Mouse (Mus musculus) CD8-positive naive resting alpha-beta T cell, adult 2 months (primary cell): ENCODE data around the gene Gm11273.
"Not testable (repeated sequence)": the region's sequence is repeated elsewhere in the genome, so short reads cannot be mapped to it uniquely, and the experiment has no call there.

Experiments used
- DNase-seq, 2 experiments: peaks; one replicate each; pipeline ENCODE4 v3.0.0; 2022; ENCODE audit warnings: low read depth in 2 of 2, low spot score in 2 of 2

The Gm11273 gene

GRCm38 (mm10) chr13:21501182-21501581 is at the start of gene Gm11273:
Gene Gm11273, minus strand, starts transcription at chr13:21501418.
- DNase-seq: not testable (repeated sequence)

DNA sequence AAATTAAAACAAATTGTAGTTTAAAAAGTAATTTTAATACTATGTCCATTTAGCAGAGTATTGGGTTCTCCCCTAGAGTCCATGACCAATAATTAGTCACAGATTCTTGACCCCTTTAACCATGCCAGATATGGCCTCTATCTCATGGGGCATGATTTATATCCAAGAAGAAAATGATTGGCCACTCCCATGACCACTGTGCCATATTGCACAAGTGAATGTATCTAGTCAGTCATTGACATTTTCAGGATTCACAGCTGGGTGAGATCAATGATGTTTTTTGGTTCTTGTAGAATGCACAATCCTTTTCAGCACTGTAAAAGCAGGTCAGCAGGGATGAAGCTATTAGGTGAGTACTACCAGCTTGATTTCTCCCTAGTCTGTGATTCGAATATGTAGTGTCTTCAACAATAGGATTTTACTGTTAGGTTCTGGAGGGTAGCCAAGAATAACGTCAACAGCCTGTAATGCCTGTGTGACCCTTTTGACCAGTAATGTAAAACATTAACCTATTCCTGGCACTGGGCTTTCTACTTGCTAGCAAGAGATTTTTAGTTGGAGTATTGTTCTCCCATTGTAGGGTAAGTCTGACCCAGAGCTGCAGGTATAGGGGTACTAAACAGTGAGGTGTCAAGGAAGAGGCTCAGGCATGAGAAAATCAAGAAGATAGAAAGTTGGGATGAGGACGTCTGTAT is 49.3 kb upstream of the Gm11273 start:
- DNase-seq: no peak

DNA sequence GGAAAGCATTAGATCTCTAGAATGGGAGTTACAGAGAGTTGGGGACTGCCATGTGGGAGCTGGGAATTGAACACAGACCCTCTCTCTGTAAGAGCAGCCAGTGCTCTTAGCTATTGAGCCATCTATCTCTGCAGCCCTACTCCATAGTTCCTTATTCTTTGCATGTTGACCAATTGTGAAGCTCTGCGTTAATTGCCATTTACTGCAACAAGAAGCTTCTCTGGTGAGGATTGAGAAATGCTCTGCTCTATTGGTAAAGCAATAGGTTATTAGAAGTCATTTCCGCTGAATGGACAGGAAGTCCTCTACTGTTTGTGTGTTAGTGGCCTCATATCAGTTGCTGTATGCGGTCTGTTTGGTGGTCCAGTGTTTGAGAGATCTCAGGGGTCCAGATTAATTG is 48.3 kb upstream of the Gm11273 start:
- DNase-seq: no peak

GRCm38 (mm10) chr13:21542708-21543107 is 41.5 kb upstream of the Gm11273 start, which contains the start of gene Olfr1366:
Gene Olfr1366, minus strand, starts transcription at chr13:21542808.
- DNase-seq: no peak

GRCm38 (mm10) chr13:21530781-21531201 is 29.6 kb upstream of the Gm11273 start, which contains the start of gene Zkscan8:
Gene Zkscan8, minus strand, starts transcription at chr13:21531120.
- DNase-seq: peak; percentile 71 to 83

- no peak for DNase-seq
These were observed 28.9 kb upstream of the Gm11273 start for GRCm38 (mm10) chr13:21530136-21530535.

- peak; percentile 43 to 66 for DNase-seq
These were observed 5.0 kb upstream of the Gm11273 start for GRCm38 (mm10) chr13:21506221-21506649.

- no peak for DNase-seq
These were observed 1.1 kb upstream of the Gm11273 start for GRCm38 (mm10) chr13:21502296-21502695.

DNA sequence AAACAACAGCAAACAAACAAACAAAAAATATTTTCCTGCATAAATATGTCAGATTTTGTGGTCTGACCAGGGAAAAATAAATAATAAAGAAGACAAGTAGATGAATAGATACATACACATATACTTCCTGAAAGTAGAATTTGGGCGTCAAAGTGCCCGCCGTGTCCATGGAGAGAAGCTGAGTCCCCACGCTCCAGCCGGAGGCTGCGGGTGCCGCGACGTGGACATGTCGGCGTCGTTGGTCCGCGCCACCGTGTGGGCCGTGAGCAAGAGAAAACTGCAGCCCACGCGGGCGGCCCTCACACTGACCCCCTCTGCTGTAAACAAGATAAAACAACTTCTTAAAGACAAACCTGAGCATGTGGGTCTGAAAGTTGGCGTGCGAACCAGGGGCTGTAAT is 6.1 kb downstream of the Gm11273 start, which contains the start of gene AK157302:
Gene AK157302 (plus strand): TSS at position 144 of the 400 bp plus-strand sequence.
- no peak for DNase-seq

DNA sequence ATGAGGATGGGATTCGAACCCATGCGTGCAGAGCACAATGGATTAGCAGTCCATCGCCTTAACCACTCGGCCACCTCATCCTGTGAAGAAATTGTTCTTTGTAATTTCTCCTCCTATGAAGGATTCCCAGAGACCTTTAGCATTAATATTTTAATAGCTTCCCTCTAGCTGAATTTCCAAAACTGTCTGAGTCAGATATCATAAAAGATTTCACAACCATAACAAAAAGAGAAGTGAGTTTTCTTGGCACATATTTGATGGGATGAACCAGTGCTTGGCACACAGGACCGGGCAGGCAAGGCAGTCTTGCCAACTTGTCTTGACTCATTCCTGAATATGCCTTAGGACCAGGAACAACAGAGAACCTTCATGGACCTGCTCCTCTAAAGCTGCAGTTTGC is 8.4 kb downstream of the Gm11273 start:
- DNase-seq: no peak

DNA sequence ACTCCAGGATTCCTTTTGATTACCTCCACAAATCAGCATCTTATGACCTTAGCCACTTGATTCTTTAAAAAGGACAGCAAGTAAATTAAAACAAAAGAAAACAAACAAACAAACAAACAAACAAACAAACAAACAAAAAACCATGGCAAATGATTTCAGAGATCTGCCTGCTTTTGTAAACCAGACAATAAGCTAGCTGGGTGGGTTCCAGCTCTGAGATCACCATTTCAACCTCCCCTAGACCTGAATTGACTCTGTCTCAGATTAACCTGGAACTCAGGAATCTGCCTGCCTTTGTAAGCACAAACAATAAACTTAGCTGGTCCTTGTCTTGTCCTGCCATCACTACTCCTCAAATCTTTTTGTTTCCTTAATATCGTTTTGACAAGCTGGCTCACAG is 14.3 kb downstream of the Gm11273 start:
- DNase-seq: no peak

DNA sequence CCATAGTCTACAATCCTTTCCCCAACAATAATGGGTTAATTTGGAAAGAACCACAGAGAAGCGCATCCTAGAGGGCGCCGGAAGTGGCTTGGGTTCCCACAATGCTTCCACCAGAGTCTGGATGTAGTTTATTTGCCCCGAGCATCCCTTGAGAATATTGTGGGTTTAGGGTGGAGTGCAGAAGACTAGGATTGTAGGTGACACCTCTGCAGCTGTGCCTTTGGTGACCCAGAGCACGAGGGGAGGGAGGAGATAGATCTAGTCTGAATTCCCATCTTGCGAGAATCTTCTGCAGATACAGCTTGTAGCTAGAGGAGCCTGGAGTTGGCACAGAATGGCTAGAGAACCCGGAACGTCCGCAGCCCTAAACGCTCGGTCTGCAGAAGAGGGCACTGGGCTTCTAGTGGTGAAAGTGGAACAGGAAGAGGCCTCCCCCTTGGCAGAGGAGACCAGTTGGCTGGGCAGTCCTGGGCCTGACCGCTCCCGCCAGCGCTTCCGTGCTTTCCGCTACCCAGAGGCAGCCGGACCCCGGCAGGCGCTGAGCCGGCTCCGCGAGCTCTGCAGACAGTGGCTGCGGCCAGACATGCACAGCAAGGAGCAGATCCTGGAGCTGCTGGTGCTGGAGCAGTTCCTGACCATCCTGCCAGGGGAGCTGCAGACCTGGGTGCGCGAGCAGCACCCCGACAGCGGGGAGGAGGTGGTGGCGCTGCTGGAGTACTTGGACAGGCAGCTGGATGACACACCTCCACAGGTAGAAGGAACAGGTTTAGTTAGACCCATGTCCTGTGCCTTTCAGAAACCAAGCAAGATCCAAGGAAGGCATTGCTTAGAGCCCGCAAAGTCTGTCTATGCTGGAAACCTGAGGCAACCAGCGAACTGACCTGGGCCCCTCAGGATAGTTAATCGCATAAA is 22.2 kb downstream of the Gm11273 start, which contains the start of the genes Zkscan4 and Gm10065:
Gene Zkscan4 (plus strand): TSS at position 149 of the 912 bp plus-strand sequence.
Gene Gm10065 (minus strand): TSS at position 683 of the 912 bp plus-strand sequence.
- DNase-seq: not testable (repeated sequence)

- DNase-seq: no peak
These were observed 28.8 kb downstream of the Gm11273 start for GRCm38 (mm10) chr13:21472427-21472826.

GRCm38 (mm10) chr13:21469097-21469496 is 32.1 kb downstream of the Gm11273 start:
- DNase-seq: no peak

DNA sequence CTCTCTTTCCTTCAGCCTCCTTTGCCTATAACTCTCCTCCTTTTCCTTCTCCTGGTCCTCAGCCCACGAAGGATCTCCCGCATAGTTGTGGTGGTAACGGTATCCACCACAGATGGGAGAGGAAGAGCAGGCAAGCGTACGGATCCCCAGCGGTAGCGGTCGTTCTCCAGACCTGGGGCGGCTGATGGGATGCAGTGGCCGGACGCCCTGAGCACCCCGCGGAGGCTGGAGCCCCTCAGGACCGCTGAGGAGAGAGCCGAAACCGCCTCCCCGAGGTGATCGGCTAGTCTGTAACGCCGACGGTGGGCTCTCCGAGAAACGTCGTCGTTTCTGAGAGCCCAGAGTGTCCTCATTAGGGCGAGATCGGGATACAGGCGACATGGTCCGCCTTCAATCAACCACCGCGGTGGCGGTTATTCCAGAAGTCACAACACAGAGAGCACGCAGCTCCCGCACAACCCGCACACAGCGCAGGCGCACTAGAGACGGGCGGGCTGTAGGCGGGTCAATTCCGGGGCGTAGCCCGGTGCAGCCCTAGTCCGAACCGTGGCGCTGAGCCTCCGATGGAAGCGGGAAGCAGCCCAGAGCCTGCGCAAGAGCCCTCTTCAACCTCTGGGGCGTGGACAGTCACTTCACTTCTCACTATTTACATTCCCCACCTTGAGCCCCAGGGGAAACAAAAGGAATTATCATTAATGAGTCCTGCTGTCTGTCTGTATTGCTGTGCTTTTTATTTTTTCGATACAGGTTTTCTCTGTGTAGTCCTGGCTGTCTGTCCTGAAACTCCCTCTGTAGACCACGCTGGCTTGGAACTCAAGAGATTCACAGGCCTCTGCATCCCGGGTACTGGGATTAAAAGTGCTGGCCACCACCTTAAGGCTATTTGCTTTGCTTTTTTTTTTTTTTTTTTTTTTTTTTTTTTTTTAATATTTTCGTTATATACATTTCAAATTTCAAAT is 32.9 kb downstream of the Gm11273 start, which contains the start of gene Nkapl:
Gene Nkapl (minus strand): TSS at position 449 of the 959 bp plus-strand sequence.
- DNase-seq: peak; percentile 11 to 18

DNA sequence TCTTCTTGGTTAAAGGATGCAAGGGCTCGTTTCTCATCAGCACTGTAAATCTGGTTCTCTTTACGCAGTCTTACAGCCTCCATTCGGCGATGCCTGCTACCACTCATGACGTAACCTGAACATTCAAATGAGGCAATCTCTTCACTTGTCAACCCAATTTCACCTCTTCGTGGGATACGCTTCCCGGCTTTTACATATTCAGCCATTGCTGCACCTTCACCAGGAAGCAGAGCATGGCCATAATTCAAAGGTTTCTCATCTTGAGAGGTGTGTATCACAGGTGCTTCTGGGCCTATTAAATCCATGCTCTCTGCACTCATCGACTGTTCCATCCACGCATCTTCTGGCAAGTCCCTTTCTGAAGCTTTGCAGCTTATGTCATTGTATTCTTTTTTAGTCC is 33.9 kb downstream of the Gm11273 start:
- no peak for DNase-seq

GRCm38 (mm10) chr13:21462516-21462915 is 38.7 kb downstream of the Gm11273 start:
- not testable (repeated sequence) for DNase-seq

- no peak for DNase-seq
These were observed 44.9 kb downstream of the Gm11273 start for GRCm38 (mm10) chr13:21456347-21456746.

DNA sequence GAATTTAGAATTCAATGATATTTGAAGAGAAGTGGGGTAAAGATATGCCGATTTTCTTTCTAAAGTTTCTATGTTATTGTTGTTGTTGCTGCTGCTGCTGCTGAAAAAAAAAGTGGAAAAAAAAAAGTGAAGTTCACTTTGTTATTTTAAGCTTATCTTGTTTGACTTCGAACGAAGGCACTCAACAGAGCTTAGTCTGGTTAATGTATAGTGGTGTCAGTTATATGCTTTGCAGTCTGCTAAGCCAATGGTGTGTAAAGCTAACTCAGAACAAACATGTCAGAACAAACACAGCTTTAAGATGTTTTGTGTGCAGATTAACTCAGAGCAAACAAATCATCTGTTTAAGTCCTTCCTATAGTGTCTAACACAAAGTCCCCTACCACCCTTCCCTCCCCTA is 47.1 kb downstream of the Gm11273 start:
- DNase-seq: no peak

DNA sequence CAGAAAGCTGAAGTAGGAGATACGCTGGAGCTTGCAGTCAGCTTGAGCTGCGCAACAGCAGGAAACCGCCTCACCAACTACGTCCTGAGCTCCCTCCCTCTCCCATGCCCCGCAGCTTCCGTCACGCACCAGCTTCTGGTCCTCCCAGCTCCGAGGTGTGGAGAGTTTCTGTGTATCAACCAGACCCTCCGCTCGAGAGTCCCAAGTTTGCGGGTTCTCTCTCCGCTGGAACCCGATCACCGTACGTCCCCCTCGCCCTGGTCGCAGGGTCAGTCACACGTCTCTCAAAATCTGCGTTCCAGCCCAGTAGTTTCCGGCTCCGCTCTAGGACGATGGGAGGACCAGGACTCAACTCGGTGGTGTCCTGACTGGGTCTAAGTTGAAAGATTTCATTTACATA is 47.8 kb downstream of the Gm11273 start, which contains the start of gene Zscan26:
Gene Zscan26 (minus strand): TSS at position 282 of the 400 bp plus-strand sequence.
- DNase-seq: peak; percentile 57 to 80
